Comparison of ENCODE assay signal across 19 mouse cellular contexts in genomic region chr3:52144776-52145460, GRCm38 (mm10). TPM values are rescaled to one million over a fixed set of nuclear protein-coding genes. Genes with fewer than 3 reads are reported as not detected.
DNase-seq lines count a peak whose midpoint lies in the region.
"Had no signal": no experiment of that assay in that cellular context is flagged by ENCODE, and none has a peak within 500 bp of the region (broad histone marks: within the 10 kb centered on the region; RNA-seq: fewer than 3 reads in every experiment).

No protein-coding gene starts in this region.

- peaks cover 5% of the 10 kb centered on the region; the same call in 1 of the 2 replicates for H3K4me1 ChIP-seq in heart, embryonic 10.5 days
- H3K4me1 ChIP-seq: embryonic facial prominence, embryonic 13.5 days; hindbrain, embryonic 12.5 days had no signal

- H3K9me3 ChIP-seq in heart, embryonic 10.5 days = no peaks in the 10 kb centered on the region
- H3K9me3 ChIP-seq: embryonic facial prominence, embryonic 13.5 days; heart, embryonic 12.5 days; hindbrain, embryonic 12.5 days had no signal

- no peak overlapping the region for H3K27ac ChIP-seq in heart, embryonic 10.5 days
- H3K27ac ChIP-seq: embryonic facial prominence, embryonic 13.5 days; hindbrain, embryonic 12.5 days; hindbrain, postnatal 0 days had no signal

- peak; percentile 7 to 22 for DNase-seq in heart, adult 18-20 months
- DNase-seq in heart, embryonic 10.5 days (ENCODE audit: low spot score) = no peak
- peak; percentile 75 for DNase-seq in 416B (ENCODE audit: low read depth)
- peak; percentile 24 for DNase-seq in brain, adult 2 months (ENCODE audit: low read depth, low spot score)
- DNase-seq in T-cell, adult 2 months (ENCODE audit: low spot score) = no peak
- DNase-seq in Muller cell, postnatal 12 days (ENCODE audit: inconsistent ontology term) = no peak
- DNase-seq: adrenal gland, postnatal 14 days; cerebellum, adult 18-20 months; cerebellum, adult 9-11 months; cerebellum, postnatal 36 days; gastrocnemius, postnatal 10 days; heart, postnatal 4 days; kidney, adult 11 months; kidney, adult 9 months had no signal

- no peak overlapping the region for H3K4me3 ChIP-seq in heart, embryonic 10.5 days
- H3K4me3 ChIP-seq: embryonic facial prominence, embryonic 13.5 days; heart, embryonic 12.5 days; hindbrain, embryonic 12.5 days had no signal

- WGBS in heart, embryonic 10.5 days = 79% methylated on average over 12 of the region's 12 CpGs

- H3K36me3 ChIP-seq in heart, embryonic 10.5 days = no peaks in the 10 kb centered on the region
- H3K36me3 ChIP-seq: embryonic facial prominence, embryonic 13.5 days; heart, embryonic 12.5 days; hindbrain, embryonic 12.5 days had no signal

- H3K27me3 ChIP-seq in heart, embryonic 10.5 days (ENCODE audit: insufficient read depth, poor library complexity, severe bottlenecking) = no peaks in the 10 kb centered on the region
- H3K27me3 ChIP-seq: CH12.LX; embryonic facial prominence, embryonic 13.5 days; heart, embryonic 12.5 days; hindbrain, embryonic 12.5 days had no signal

RNA-seq across cellular contexts. Expression of gene Maml3, which starts 40.0 kb away (rescaled TPM):
- total RNA-seq in heart, adult 18-20 months (2021) = 1 to 10 TPM; 2.3 to 2.9 TPM
- polyA plus RNA-seq in heart, embryonic 10.5 days (2016; fragmentation: Nextera tagmentation; extraction: Ambion mirVana) = 2.3 and 3.6 TPM in 2 replicates

Comparison
In these comparisons a context has a peak if more than half of its experiments do, and no peak if none do; other contexts are left out.
1. DNase-seq: peak in heart, adult 18-20 months (2 of 2), 416B (single experiment) and brain, adult 2 months (single experiment); none in heart, embryonic 10.5 days (single experiment), T-cell, adult 2 months (single experiment) and Muller cell, postnatal 12 days (single experiment).